Mouse (Mus musculus): ENCODE data around the gene Pcsk7. TPM values are rescaled to one million over a fixed set of nuclear protein-coding genes. Genes with fewer than 3 reads are reported as not detected.

Gene Pcsk7
- 10 to 100 TPM; 61.6 to 81.7 TPM for total RNA-seq (2023)

GRCm38 (mm10) chr9:45906355-45907077 lies at the start of gene Pcsk7, which contains the start of gene Rnf214:
TSS of gene Pcsk7 (plus strand) at chr9:45906497.
TSS of gene Rnf214 (minus strand) at chr9:45906911.

DNA sequence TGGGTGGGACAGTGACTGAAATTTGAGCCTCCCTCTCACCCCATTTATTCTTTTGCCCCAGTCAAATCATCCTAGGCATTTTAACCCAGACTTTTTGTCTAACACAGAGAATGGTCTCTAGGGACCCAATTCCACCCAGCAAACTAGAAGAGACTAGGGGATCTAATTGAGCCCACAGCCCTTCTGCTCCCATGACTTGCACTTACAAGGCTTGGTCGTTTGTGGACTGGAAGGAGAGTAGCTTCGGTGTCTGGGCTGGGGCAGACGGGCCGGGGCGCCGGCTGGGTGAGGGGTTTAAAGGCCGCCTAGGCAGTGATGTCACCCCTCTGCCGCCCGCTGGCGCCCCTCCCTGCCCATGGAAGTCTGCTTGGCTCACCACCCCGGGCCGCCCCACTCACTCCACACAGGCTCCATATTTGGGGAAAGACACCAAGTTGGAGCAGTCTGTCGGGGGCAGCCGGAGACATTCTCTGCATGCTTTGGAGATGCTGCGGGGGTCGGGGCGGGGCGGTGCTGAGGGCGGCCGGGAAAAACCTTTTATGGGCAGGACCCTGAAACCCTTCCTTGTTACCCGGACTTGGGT lies 29.4 kb downstream of the Pcsk7 start, which contains the start of gene Tagln:
Tagln (minus strand) TSS at position 431 of the 583 bp plus-strand sequence.

GRCm38 (mm10) chr9:45955107-45955963 lies 49.0 kb downstream of the Pcsk7 start, which contains the start of gene Sidt2:
TSS of gene Sidt2 (minus strand) at chr9:45955258.

Other genes with a start within 250 kb of the Pcsk7 start
- gene Cep164, start 77.8 kb upstream of the Pcsk7 start, total RNA-seq (2023), result 10 to 100 TPM; 23.7 to 31.8 TPM
- not detected for gene Bace1, start 67.9 kb upstream of the Pcsk7 start, total RNA-seq (2023)
- gene Rnf214, start 414 bp downstream of the Pcsk7 start, total RNA-seq (2023), result 10 to 100 TPM; 41.4 to 46.3 TPM
- 1 to 10 TPM in 1 of 2 experiments, under 1 TPM in 1; 0.59 to 2.5 TPM for gene Tagln, start 29.6 kb downstream of the Pcsk7 start, total RNA-seq (2023)
- gene Sidt2, start 48.8 kb downstream of the Pcsk7 start, total RNA-seq (2023), result 100 to 1,000 TPM; 224 to 263 TPM
- gene Pafah1b2, start 106.2 kb downstream of the Pcsk7 start, total RNA-seq (2023), result 10 to 100 TPM; 68.6 to 69.4 TPM
- 10 to 100 TPM; 54.3 to 59.1 TPM for gene Sik3, start 106.3 kb downstream of the Pcsk7 start, total RNA-seq (2023)

Data from B cell, adult 67 days (primary cell).